Mouse (Mus musculus): ENCODE data around the gene Olfr328.

DNA sequence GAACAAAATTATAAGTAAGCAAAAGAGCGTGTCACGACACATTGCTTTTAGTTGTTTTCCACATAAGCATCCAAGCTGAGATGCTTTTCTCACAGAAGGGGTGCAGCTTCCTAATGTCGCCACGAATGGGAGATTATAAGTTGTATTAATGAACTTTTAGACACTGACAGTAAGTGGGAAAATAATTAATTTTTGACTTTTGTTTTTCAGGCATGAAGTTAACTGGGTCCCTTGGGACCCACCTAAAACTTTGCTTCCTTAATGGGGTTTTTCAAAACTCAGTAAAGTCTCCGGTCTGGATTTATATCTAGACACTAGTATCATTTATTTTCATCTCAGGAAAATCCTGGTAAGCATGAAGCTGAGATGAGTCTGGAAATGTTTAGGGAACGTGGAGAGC, 39.4 kb upstream of the Olfr328 start, which contains the start of gene Olfr324:
- TF ChIP-seq CTCF (IDR thresholded peaks at IDR 0.05; ENCODE audit: low read depth, low read length) (no peak), POLR2A (IDR thresholded peaks at IDR 0.05; ENCODE audit: extremely low read depth, insufficient read depth, low read length) (no peak)

Data from liver, adult 2 months (tissue).